Mouse (Mus musculus) frontal cortex, adult (tissue): ENCODE results near the gene Herc1.

Experiments
- ATAC-seq: cut with Nextera tagmentation; 2 replicates; pipeline ENCODE4 v1.9.2; 2017; ENCODE audit warnings: mild to moderate bottlenecking, moderate library complexity, mixed read lengths; ENCODE audit not compliant: low TSS enrichment

Herc1 gene

GRCm38 (mm10) chr9:66520299-66520698 lies 170.0 kb downstream of the Herc1 start:
- no peak for ATAC-seq

- ATAC-seq, result no peak
Observed at GRCm38 (mm10) chr9:66521595-66521994, 171.3 kb downstream of the Herc1 start.

- no peak for ATAC-seq
Observed at GRCm38 (mm10) chr9:66542785-66543184, 192.5 kb downstream of the Herc1 start.
